Mouse (Mus musculus): ENCODE data around the gene Emcn.
A peak's percentile ranks its signal among the peaks of the same experiment; 100 is the strongest.

Gene Emcn

DNA sequence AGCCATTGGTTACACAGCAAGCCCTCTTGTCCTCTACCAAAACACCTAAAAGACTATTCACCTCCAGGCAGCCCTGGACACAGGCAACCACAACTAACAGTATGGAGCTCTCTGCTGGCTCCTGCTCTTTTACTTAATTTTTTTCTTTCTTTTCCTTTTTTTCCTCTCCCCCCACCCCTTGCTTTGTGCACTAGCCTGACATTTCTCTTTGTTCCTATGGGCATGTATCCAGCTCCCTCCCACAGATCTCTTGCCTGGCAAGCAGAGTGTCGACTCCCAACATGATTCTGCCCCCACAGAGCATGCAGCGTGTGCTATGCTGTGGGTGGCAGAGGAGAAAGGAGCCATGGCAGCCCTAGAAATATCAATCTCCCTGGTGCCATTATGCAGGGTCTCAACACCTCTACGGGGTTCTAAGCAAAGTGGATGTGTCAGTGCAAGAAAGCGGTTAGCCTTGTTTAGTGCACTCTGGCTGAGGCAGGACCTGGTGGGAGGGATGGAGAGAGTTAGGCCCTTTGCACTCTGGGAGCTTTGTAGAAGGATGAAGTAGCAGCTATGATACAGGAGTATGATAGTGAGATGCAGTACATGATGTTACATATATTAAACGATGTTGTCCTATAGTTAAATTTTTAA lies 74.7 kb downstream of the Emcn start:
- DNase-seq (ENCODE audit: low spot score in 2 of 2) = peak; percentile 85 to 88

DNA sequence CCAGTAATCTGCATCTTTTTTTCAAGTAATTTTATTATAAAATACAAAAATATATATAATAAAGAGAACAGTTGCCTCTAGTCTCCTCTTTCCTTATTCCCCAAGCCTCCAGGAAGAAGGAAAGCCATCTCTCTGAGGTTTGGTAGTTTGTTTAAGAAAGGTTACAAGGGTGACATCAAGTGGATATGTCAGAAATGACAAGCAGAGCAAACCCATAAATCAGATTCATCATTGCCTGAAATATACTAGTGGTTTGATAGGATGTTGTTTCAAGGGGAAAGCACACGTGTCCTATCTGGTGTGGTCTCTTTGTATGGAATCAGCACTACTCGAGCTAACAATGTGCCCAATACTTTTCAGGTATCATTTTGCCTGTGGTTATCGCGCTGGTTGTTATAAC lies 77.8 kb downstream of the Emcn start:
- no peak for DNase-seq (ENCODE audit: low spot score in 2 of 2)

DNA sequence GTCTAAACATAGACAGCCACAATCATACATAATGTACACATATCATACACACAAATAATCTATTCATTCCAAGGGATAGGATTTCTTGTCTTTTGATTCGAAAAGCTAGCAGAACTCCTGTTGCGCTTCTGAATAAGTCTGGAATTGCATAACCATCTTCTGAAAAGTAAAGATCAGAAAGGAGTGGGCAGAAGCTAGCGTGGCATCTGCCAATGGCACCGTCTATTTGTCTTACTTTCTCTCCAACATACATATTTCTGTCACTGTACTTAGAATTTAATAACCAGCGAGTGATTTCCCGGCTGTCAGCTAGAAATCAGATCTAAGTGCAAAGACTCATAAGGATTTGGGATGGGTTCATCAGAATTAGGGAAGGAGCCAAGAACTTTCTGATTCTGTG lies 88.6 kb downstream of the Emcn start:
- peak in 1 of 2 experiments; percentile 11 for DNase-seq (ENCODE audit: low spot score in 2 of 2)

- DNase-seq (ENCODE audit: low spot score in 2 of 2) = no peak
Observed at GRCm38 (mm10) chr3:137464902-137465629, 124.2 kb downstream of the Emcn start.

- DNase-seq (ENCODE audit: low spot score in 2 of 2) = no peak
Observed at GRCm38 (mm10) chr3:137465953-137466352, 125.1 kb downstream of the Emcn start.

- DNase-seq (ENCODE audit: low spot score in 2 of 2) = no peak
Observed at GRCm38 (mm10) chr3:137466766-137467165, 125.9 kb downstream of the Emcn start.

DNA sequence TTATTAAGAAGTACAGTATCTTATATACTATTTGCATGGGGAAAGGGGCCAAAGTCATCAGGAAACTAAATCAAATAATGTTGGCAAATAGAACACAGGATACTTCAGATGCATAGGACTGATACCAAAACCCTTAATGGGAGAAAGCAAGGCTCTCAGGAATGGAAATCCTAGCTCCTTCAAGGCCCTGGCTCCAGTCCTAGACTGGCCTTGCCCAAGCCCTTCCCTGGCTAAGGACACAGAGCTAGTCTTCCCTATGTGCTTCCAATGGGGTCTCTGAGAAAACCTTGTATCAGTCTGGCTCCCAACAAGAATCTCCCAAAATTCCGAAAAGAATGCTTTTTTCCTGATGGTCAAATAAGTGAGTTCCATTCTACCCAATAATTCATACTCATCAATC lies 126.5 kb downstream of the Emcn start:
- no peak for DNase-seq (ENCODE audit: low spot score in 2 of 2)

DNA sequence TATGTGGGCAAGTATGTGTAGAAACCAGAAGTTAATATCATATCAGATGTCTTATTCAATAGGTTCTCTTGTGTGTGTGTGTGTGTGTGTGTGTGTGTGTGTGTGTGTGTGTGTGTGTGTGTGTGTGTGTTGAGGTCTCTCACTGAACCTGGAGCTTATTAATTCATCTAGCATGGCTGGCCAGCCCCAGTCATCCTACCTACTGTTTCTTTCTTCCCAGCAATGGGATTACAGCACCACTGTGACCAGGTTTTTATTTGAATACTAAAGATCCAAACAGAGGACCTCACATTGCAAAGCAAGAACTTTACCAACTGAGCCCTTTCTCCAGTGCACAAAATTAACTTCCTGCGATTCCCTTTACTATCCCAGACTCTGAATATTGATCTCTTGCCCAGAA lies 131.3 kb downstream of the Emcn start:
- no peak for DNase-seq (ENCODE audit: low spot score in 2 of 2)

GRCm38 (mm10) chr3:137479761-137480339 lies 139.0 kb downstream of the Emcn start:
- peak in 1 of 2 experiments; percentile 21 for DNase-seq (ENCODE audit: low spot score in 2 of 2)

DNA sequence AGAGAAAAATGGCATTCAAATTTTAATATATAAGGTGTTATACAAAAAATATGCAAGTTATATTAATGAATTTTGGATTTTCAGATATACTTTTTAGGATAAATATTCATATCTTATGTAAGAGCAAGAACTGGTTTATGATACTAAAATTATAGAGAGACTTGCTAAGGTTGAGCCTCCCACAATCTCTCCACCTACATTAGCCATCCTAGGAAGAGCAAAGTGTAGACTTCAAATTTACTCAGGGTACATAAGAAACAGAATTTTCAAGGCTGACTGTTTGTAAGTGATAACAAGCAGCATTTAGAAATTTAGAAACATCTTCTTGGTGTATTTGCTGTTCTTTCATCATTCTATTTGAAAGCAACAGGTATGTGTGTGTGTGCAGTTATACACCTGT lies 140.3 kb downstream of the Emcn start:
- no peak for DNase-seq (ENCODE audit: low spot score in 2 of 2)
